Mouse (Mus musculus) MEL (cell line): ENCODE results near the gene Arrb2. TPM values are rescaled to one million over a fixed set of nuclear protein-coding genes. Genes with fewer than 3 reads are reported as not detected.
A peak's percentile ranks its signal among the peaks of the same experiment; 100 is the strongest.

Experiments used
- DNase-seq: peaks from one replicate; pipeline ENCODE4 v3.0.0; 2011; ENCODE audit warnings: low read depth, low spot score
- H3K27ac ChIP-seq: 2 replicates; pipeline ENCODE4 v1.5.1; 2012; ENCODE audit warnings: low read depth, mild to moderate bottlenecking, control low read depth, low read length, moderate library complexity; ENCODE audit not compliant: control insufficient read depth
- H3K27me3 ChIP-seq, 2 experiments: fragments of 150-350 bp in 1 of 2; sonication (generic) in 1 of 2; 2 replicates each; pipeline ENCODE4 v1.6.1; 2012; ENCODE audit warnings: low read length in 2 of 2, mild to moderate bottlenecking in 2 of 2, improper control_type of control experiment in 1 of 2, moderate library complexity in 1 of 2; ENCODE audit not compliant: insufficient read depth in 2 of 2, control insufficient read depth in 1 of 2
- H3K36me3 ChIP-seq, 2 experiments: 2 replicates each; pipeline ENCODE4 v1.6.1; 2012 to 2014; ENCODE audit warnings: low read length in 2 of 2, improper control_type of control experiment in 1 of 2, inconsistent platforms in 1 of 2, mild to moderate bottlenecking in 1 of 2; ENCODE audit not compliant: insufficient read depth in 2 of 2, control insufficient read depth in 1 of 2
- H3K4me1 ChIP-seq, 2 experiments: fragments of 150-350 bp in 1 of 2; sonication (generic) in 1 of 2; 2 replicates each; pipeline ENCODE4 v1.6.1; 2012; ENCODE audit warnings: low read length in 2 of 2, improper control_type of control experiment in 1 of 2, mild to moderate bottlenecking in 1 of 2; ENCODE audit not compliant: insufficient read depth in 2 of 2, control insufficient read depth in 1 of 2
- H3K4me3 ChIP-seq, 2 experiments: fragments of 150-350 bp in 1 of 2; sonication (generic) in 1 of 2; 2 replicates each; pipeline ENCODE4 v1.5.1; 2012; ENCODE audit warnings: low read depth in 2 of 2, low read length in 2 of 2, mild to moderate bottlenecking in 2 of 2, moderate library complexity in 2 of 2, control low read depth in 1 of 2, improper control_type of control experiment in 1 of 2; ENCODE audit not compliant: control insufficient read depth in 1 of 2, insufficient read depth in 1 of 2
- H3K79me2 ChIP-seq: 2 replicates; pipeline ENCODE4 v1.6.1; 2012; ENCODE audit warnings: mild to moderate bottlenecking, low read length, moderate library complexity; ENCODE audit not compliant: control insufficient read depth, poor library complexity, insufficient read depth
- H3K9ac ChIP-seq: 2 replicates; pipeline ENCODE4 v1.6.1; 2012; ENCODE audit warnings: low read depth, mild to moderate bottlenecking, control low read depth, low read length, moderate library complexity; ENCODE audit not compliant: control insufficient read depth, poor library complexity, severe bottlenecking
- H3K9me3 ChIP-seq: fragments of 150-350 bp; sonication (generic); replicated peaks from 2 replicates; pipeline ENCODE4 v1.6.1; 2012; ENCODE audit warnings: mild to moderate bottlenecking, low read length, improper control_type of control experiment, moderate library complexity; ENCODE audit not compliant: insufficient read depth
- BHLHE40 ChIP-seq: IDR thresholded peaks from 2 replicates; pipeline ENCODE4 v1.6.1; 2012; ENCODE audit warnings: low read depth, mild to moderate bottlenecking, inconsistent platforms, low read length, improper control_type of control experiment, borderline replicate concordance
- CHD1 ChIP-seq: IDR thresholded peaks from 2 replicates; pipeline ENCODE4 v1.6.1; 2012; ENCODE audit warnings: low read depth, mild to moderate bottlenecking, inconsistent platforms, low read length, improper control_type of control experiment
- CTCF ChIP-seq, 3 experiments: IDR thresholded peaks in 2 of 3; conservative IDR thresholded peaks in 1 of 3; 2 replicates each; pipeline ENCODE4 v1.5.1; 2011 to 2012; ENCODE audit warnings: low read length in 3 of 3, low read depth in 2 of 3, mild to moderate bottlenecking in 2 of 3, improper control_type of control experiment in 1 of 3, inconsistent platforms in 1 of 3, mixed read lengths in 1 of 3, moderate library complexity in 1 of 3; ENCODE audit not compliant: control insufficient read depth in 1 of 3, insufficient read depth in 1 of 3, poor library complexity in 1 of 3, severe bottlenecking in 1 of 3
- E2F4 ChIP-seq: IDR thresholded peaks from 2 replicates; pipeline ENCODE4 v1.6.1; 2011; ENCODE audit warnings: low read depth, low read length, improper control_type of control experiment, borderline replicate concordance
- ELF1 ChIP-seq: IDR thresholded peaks from 2 replicates; pipeline ENCODE4 v1.6.1; 2014; ENCODE audit warnings: low read depth, mild to moderate bottlenecking, inconsistent platforms, low read length, improper control_type of control experiment, moderate library complexity
- EP300 ChIP-seq, 2 experiments: IDR thresholded peaks; 2 replicates each; pipeline ENCODE4 v1.6.1; 2011; ENCODE audit warnings: improper control_type of control experiment in 2 of 2, low read length in 2 of 2, low read depth in 1 of 2, mild to moderate bottlenecking in 1 of 2
- ETS1 ChIP-seq: IDR thresholded peaks from 2 replicates; pipeline ENCODE4 v1.6.1; 2012; ENCODE audit warnings: low read depth, mild to moderate bottlenecking, inconsistent platforms, low read length, improper control_type of control experiment, moderate library complexity
- GATA1 ChIP-seq: IDR thresholded peaks from 2 replicates; pipeline ENCODE4 v1.6.1; 2011; ENCODE audit warnings: low read depth, low read length, improper control_type of control experiment
- JUND ChIP-seq: IDR thresholded peaks from 2 replicates; pipeline ENCODE4 v1.6.1; 2011; ENCODE audit warnings: low read depth, mild to moderate bottlenecking, improper control_type of control experiment, low read length
- KAT2A ChIP-seq: conservative IDR thresholded peaks from 2 replicates; pipeline ENCODE4 v1.6.1; 2012; ENCODE audit warnings: low read depth, low read length, improper control_type of control experiment, inconsistent platforms
- MAX ChIP-seq: IDR thresholded peaks from 2 replicates; pipeline ENCODE4 v1.6.1; 2011; ENCODE audit warnings: low read length, improper control_type of control experiment
- MAZ ChIP-seq: IDR thresholded peaks from 2 replicates; pipeline ENCODE4 v1.6.1; 2012; ENCODE audit warnings: low read depth, mild to moderate bottlenecking, inconsistent platforms, low read length, improper control_type of control experiment
- MXI1 ChIP-seq: IDR thresholded peaks from 2 replicates; pipeline ENCODE4 v1.6.1; 2011; ENCODE audit warnings: mild to moderate bottlenecking, low read depth, low read length, improper control_type of control experiment
- RCOR1 ChIP-seq: IDR thresholded peaks from 2 replicates; pipeline ENCODE4 v1.6.1; 2012; ENCODE audit warnings: low read depth, mild to moderate bottlenecking, inconsistent platforms, low read length, improper control_type of control experiment
- SMC3 ChIP-seq: IDR thresholded peaks from 2 replicates; pipeline ENCODE4 v1.6.1; 2011; ENCODE audit warnings: low read depth, low read length, improper control_type of control experiment
- TBP ChIP-seq: IDR thresholded peaks from 2 replicates; pipeline ENCODE4 v1.8.0; 2011; ENCODE audit warnings: low read depth, low read length, improper control_type of control experiment
- TCF12 ChIP-seq: IDR thresholded peaks from 2 replicates; pipeline ENCODE4 v1.6.1; 2014; ENCODE audit warnings: low read depth, mild to moderate bottlenecking, inconsistent platforms, low read length, improper control_type of control experiment, moderate library complexity
- ZKSCAN1 ChIP-seq: IDR thresholded peaks from 2 replicates; pipeline ENCODE4 v1.6.1; 2012; ENCODE audit warnings: low read depth, mild to moderate bottlenecking, inconsistent platforms, low read length, improper control_type of control experiment, moderate library complexity
- ZMIZ1 ChIP-seq: IDR thresholded peaks from 2 replicates; pipeline ENCODE4 v1.6.1; 2012; ENCODE audit warnings: low read depth, mild to moderate bottlenecking, inconsistent platforms, low read length, improper control_type of control experiment, moderate library complexity
- ZNF384 ChIP-seq: IDR thresholded peaks from 2 replicates; pipeline ENCODE4 v1.6.1; 2012; ENCODE audit warnings: low read depth, mild to moderate bottlenecking, inconsistent platforms, low read length, improper control_type of control experiment
- polyA plus RNA-seq, 2 experiments: library from polyadenylated mRNA; stranded (reverse) in 1 of 2; unstranded in 1 of 2; fragments of >175 nt in 1 of 2; fragments of >200 nt in 1 of 2; gene quantifications; 2 replicates each; pipeline versions ENCODE4 v1.2.1 to v1.2.4; 2012; ENCODE audit warnings: low replicate concordance in 2 of 2, low read depth in 1 of 2; ENCODE audit not compliant: insufficient read length in 2 of 2, insufficient read depth in 1 of 2, missing spikeins in 1 of 2
- total RNA-seq: library from RNA; depleted of rRNA; stranded (reverse); fragments of 300-350 nt; gene quantifications from 2 replicates; pipeline ENCODE4 v1.2.3, GENCODE M21; 2012; rRNA removed

The Arrb2 gene
- total and polyA plus RNA-seq, 3 experiments = 241 to 272 TPM; not detected in 1

- Histone ChIP-seq H3K27ac (no peak overlapping the region), H3K79me2 (no peaks in the 10 kb centered on the region)
Measured at GRCm38 (mm10) chr11:70489138-70489537, 56.7 kb downstream of the Arrb2 start.

GRCm38 (mm10) chr11:70489684-70490083 is 57.2 kb downstream of the Arrb2 start:
- no peak overlapping the region for H3K4me3 ChIP-seq
- H3K27me3 ChIP-seq = peaks cover 22 to 43% of the 10 kb centered on the region in 2 experiments
- H3K36me3 ChIP-seq = no peaks in the 10 kb centered on the region
- no peak overlapping the region for H3K27ac ChIP-seq
- no peaks in the 10 kb centered on the region for H3K9me3 ChIP-seq
- DNase-seq = peak; percentile 31
- no peaks in the 10 kb centered on the region for H3K4me1 ChIP-seq
- no peak overlapping the region for H3K9ac ChIP-seq
- H3K79me2 ChIP-seq = no peaks in the 10 kb centered on the region
- no peak for TF ChIP-seq CHD1
- TF ChIP-seq ZNF384 = no peak
- TF ChIP-seq ZKSCAN1 = no peak
- TF ChIP-seq MAZ = no peak
- no peak for TF ChIP-seq GATA1
- no peak for TF ChIP-seq TCF12
- no peak for TF ChIP-seq KAT2A
- no peak for TF ChIP-seq CTCF (IDR thresholded peaks at IDR 0.05 in 2 of 3, conservative IDR thresholded peaks at IDR 0.05 in 1 of 3; ENCODE audit: control insufficient read depth in 1 of 3, insufficient read depth in 1 of 3, low read depth in 2 of 3, low read length in 3 of 3, poor library complexity in 1 of 3, severe bottlenecking in 1 of 3)
- no peak for TF ChIP-seq ZMIZ1
- TF ChIP-seq ETS1 = no peak
- no peak for TF ChIP-seq SMC3
- TF ChIP-seq ELF1 = no peak
- no peak; the same call in 1 of the 2 replicates for TF ChIP-seq RCOR1
- TF ChIP-seq BHLHE40 = no peak
- no peak for TF ChIP-seq MXI1
- no peak for TF ChIP-seq JUND
- TF ChIP-seq EP300 (IDR thresholded peaks at IDR 0.05; ENCODE audit: low read depth in 1 of 2, low read length in 2 of 2) = no peak
- no peak for TF ChIP-seq MAX
- TF ChIP-seq E2F4 = no peak
- TF ChIP-seq TBP = no peak
- TF ChIP-seq, all 39 proteins: peak for 0

More at GRCm38 (mm10) chr11:70489138-70489537, 56.7 kb downstream of the Arrb2 start:
- Histone ChIP-seq H3K4me3 (no peak overlapping the region), H3K27me3 (peaks cover 22 to 47% of the 10 kb centered on the region in 2 experiments), H3K36me3 (no peaks in the 10 kb centered on the region), H3K9me3 (no peaks in the 10 kb centered on the region), H3K4me1 (no peaks in the 10 kb centered on the region), H3K9ac (no peak overlapping the region)
- no peak for TF ChIP-seq TBP
- no peak for DNase-seq

Other genes with a start within 250 kb of the Arrb2 start
- gene Slc16a11, start 219.9 kb upstream of the Arrb2 start, total RNA-seq = 0.31 and 0.33 TPM in 2 replicates
- 1 to 10 TPM in 1 of 2 experiments, not detected in 1; 1.2 TPM for gene Slc16a11, start 219.9 kb upstream of the Arrb2 start, polyA plus RNA-seq
- 3.1 and 4.2 TPM in 2 replicates for gene Slc16a13, start 211.6 kb upstream of the Arrb2 start, total RNA-seq
- gene Slc16a13, start 211.6 kb upstream of the Arrb2 start, polyA plus RNA-seq = 1 to 10 TPM in 1 of 2 experiments, not detected in 1; 7.9 TPM
- gene Bcl6b, start 202.8 kb upstream of the Arrb2 start, total RNA-seq = not detected in 2 replicates
- gene Bcl6b, start 202.8 kb upstream of the Arrb2 start, polyA plus RNA-seq = not detected
- gene 0610010K14Rik, start 194.7 kb upstream of the Arrb2 start, total RNA-seq = 60.4 and 61.8 TPM in 2 replicates
- gene 0610010K14Rik, start 194.7 kb upstream of the Arrb2 start, polyA plus RNA-seq = 100 to 1,000 TPM in 1 of 2 experiments, not detected in 1; 189 TPM
- gene Gm21988, start 192.8 kb upstream of the Arrb2 start, total RNA-seq = 2.3 and 3.7 TPM in 2 replicates
- gene Gm21988, start 192.8 kb upstream of the Arrb2 start, polyA plus RNA-seq = 1 to 10 TPM in 1 of 2 experiments, not detected in 1; 4.1 TPM
- gene Rnasek, start 192.8 kb upstream of the Arrb2 start, total RNA-seq = 46.8 and 56.2 TPM in 2 replicates
- gene Rnasek, start 192.8 kb upstream of the Arrb2 start, polyA plus RNA-seq = 100 to 1,000 TPM in 1 of 2 experiments, not detected in 1; 179 TPM
- gene Alox12, start 177.3 kb upstream of the Arrb2 start, total RNA-seq = not detected in 2 replicates
- under 1 TPM in 1 of 2 experiments, not detected in 1; 0.03 TPM for gene Alox12, start 177.3 kb upstream of the Arrb2 start, polyA plus RNA-seq
- gene Alox12e, start 110.0 kb upstream of the Arrb2 start, total RNA-seq = not detected in 2 replicates
- not detected for gene Alox12e, start 110.0 kb upstream of the Arrb2 start, polyA plus RNA-seq
- not detected in 2 replicates for gene Alox15, start 80.6 kb upstream of the Arrb2 start, total RNA-seq
- gene Alox15, start 80.6 kb upstream of the Arrb2 start, polyA plus RNA-seq = not detected
- 46.4 and 50.6 TPM in 2 replicates for gene Pelp1, start 22.6 kb upstream of the Arrb2 start, total RNA-seq
- gene Pelp1, start 22.6 kb upstream of the Arrb2 start, polyA plus RNA-seq = 10 to 100 TPM in 1 of 2 experiments, not detected in 1; 70.1 TPM
- 43.0 and 43.3 TPM in 2 replicates for gene Med11, start 19.3 kb downstream of the Arrb2 start, total RNA-seq
- 10 to 100 TPM in 1 of 2 experiments, not detected in 1; 40.0 TPM for gene Med11, start 19.3 kb downstream of the Arrb2 start, polyA plus RNA-seq
- gene Zmynd15, start 26.8 kb downstream of the Arrb2 start, total RNA-seq = not detected in 2 replicates
- gene Zmynd15, start 26.8 kb downstream of the Arrb2 start, polyA plus RNA-seq = under 1 TPM in 1 of 2 experiments, not detected in 1; 0.14 TPM
- gene Cxcl16, start 27.3 kb downstream of the Arrb2 start, total RNA-seq = not detected in 2 replicates
- not detected for gene Cxcl16, start 27.3 kb downstream of the Arrb2 start, polyA plus RNA-seq
- gene Tm4sf5, start 72.6 kb downstream of the Arrb2 start, total RNA-seq = 0.27 TPM in 1 of 2 replicates, not detected in the other
- gene Tm4sf5, start 72.6 kb downstream of the Arrb2 start, polyA plus RNA-seq = under 1 TPM in 1 of 2 experiments, not detected in 1; 0.21 TPM
- not detected in 2 replicates for gene Vmo1, start 82.0 kb downstream of the Arrb2 start, total RNA-seq
- not detected for gene Vmo1, start 82.0 kb downstream of the Arrb2 start, polyA plus RNA-seq
- not detected in 2 replicates for gene Gltpd2, start 86.6 kb downstream of the Arrb2 start, total RNA-seq
- under 1 TPM in 1 of 2 experiments, not detected in 1; 0.06 TPM for gene Gltpd2, start 86.6 kb downstream of the Arrb2 start, polyA plus RNA-seq
- 602 and 671 TPM in 2 replicates for gene Psmb6, start 92.7 kb downstream of the Arrb2 start, total RNA-seq
- gene Psmb6, start 92.7 kb downstream of the Arrb2 start, polyA plus RNA-seq = 100 to 1,000 TPM in 1 of 2 experiments, not detected in 1; 462 TPM
- not detected in 2 replicates for gene Gm40193, start 100.3 kb downstream of the Arrb2 start, total RNA-seq
- gene Gm40193, start 100.3 kb downstream of the Arrb2 start, polyA plus RNA-seq = not detected
- 0.07 and 0.15 TPM in 2 replicates for gene Pld2, start 107.4 kb downstream of the Arrb2 start, total RNA-seq
- under 1 TPM in 1 of 2 experiments, not detected in 1; 0.39 TPM for gene Pld2, start 107.4 kb downstream of the Arrb2 start, polyA plus RNA-seq
- 25.0 and 33.8 TPM in 2 replicates for gene Mink1, start 130.2 kb downstream of the Arrb2 start, total RNA-seq
- 100 to 1,000 TPM in 1 of 2 experiments, 10 to 100 TPM in 1; 57.3 to 230 TPM for gene Mink1, start 130.2 kb downstream of the Arrb2 start, polyA plus RNA-seq
- gene 4930544D05Rik, start 183.2 kb downstream of the Arrb2 start, total RNA-seq = not detected in 2 replicates
- gene 4930544D05Rik, start 183.2 kb downstream of the Arrb2 start, polyA plus RNA-seq = under 1 TPM in 1 of 2 experiments, not detected in 1; 0.10 TPM
- gene Chrne, start 186.6 kb downstream of the Arrb2 start, total RNA-seq = 0.54 TPM in 1 of 2 replicates, not detected in the other
- gene Chrne, start 186.6 kb downstream of the Arrb2 start, polyA plus RNA-seq = under 1 TPM in 1 of 2 experiments, not detected in 1; 0.33 TPM
- gene Gp1ba, start 206.5 kb downstream of the Arrb2 start, total RNA-seq = 0.98 and 1.6 TPM in 2 replicates
- 1 to 10 TPM in 1 of 2 experiments, not detected in 1; 5.0 TPM for gene Gp1ba, start 206.5 kb downstream of the Arrb2 start, polyA plus RNA-seq
- 30.4 and 31.4 TPM in 2 replicates for gene Rnf167, start 214.6 kb downstream of the Arrb2 start, total RNA-seq
- 10 to 100 TPM in 1 of 2 experiments, not detected in 1; 44.4 TPM for gene Rnf167, start 214.6 kb downstream of the Arrb2 start, polyA plus RNA-seq
- gene Slc25a11, start 214.8 kb downstream of the Arrb2 start, total RNA-seq = 96.3 and 104 TPM in 2 replicates
- gene Slc25a11, start 214.8 kb downstream of the Arrb2 start, polyA plus RNA-seq = 100 to 1,000 TPM; 114 to 145 TPM
- 1,332 and 1,356 TPM in 2 replicates for gene Pfn1, start 222.0 kb downstream of the Arrb2 start, total RNA-seq
- gene Pfn1, start 222.0 kb downstream of the Arrb2 start, polyA plus RNA-seq = 1,000 to 10,000 TPM; 2,392 to 5,980 TPM
- gene Eno3, start 224.6 kb downstream of the Arrb2 start, total RNA-seq = 12.9 and 14.2 TPM in 2 replicates
- gene Eno3, start 224.6 kb downstream of the Arrb2 start, polyA plus RNA-seq = 10 to 100 TPM in 1 of 2 experiments, not detected in 1; 16.8 TPM
- gene Spag7, start 236.8 kb downstream of the Arrb2 start, total RNA-seq = 76.4 and 81.0 TPM in 2 replicates
- gene Spag7, start 236.8 kb downstream of the Arrb2 start, polyA plus RNA-seq = 10 to 100 TPM in 1 of 2 experiments, not detected in 1; 99.6 TPM